Mouse (Mus musculus) erythroblast, embryonic 14.5 days (primary cell): Measurements from ENCODE around the gene Arhgap25. TPM values are rescaled to one million over a fixed set of nuclear protein-coding genes. Genes with fewer than 3 reads are reported as not detected.

Source experiments
- H3K27me3 ChIP-seq: 2 replicates; pipeline ENCODE4 v1.6.1; 2012; ENCODE audit warnings: inconsistent platforms; ENCODE audit not compliant: control insufficient read depth
- H3K36me3 ChIP-seq: 2 replicates; pipeline ENCODE4 v1.6.1; 2012; ENCODE audit warnings: mild to moderate bottlenecking, inconsistent platforms; ENCODE audit not compliant: control insufficient read depth
- H3K4me1 ChIP-seq: 2 replicates; pipeline ENCODE4 v1.6.1; 2012; ENCODE audit warnings: inconsistent platforms; ENCODE audit not compliant: control insufficient read depth
- H3K4me3 ChIP-seq: replicated peaks from 2 replicates; pipeline ENCODE3; 2012; ENCODE audit warnings: moderate library complexity, mild to moderate bottlenecking, inconsistent platforms
- H3K9me3 ChIP-seq: 2 replicates; pipeline ENCODE4 v1.6.1; 2012; ENCODE audit warnings: low read length, inconsistent platforms, mixed read lengths; ENCODE audit not compliant: control insufficient read depth
- GATA1 ChIP-seq: IDR thresholded peaks from 2 replicates; pipeline ENCODE4 v1.6.1; 2012; ENCODE audit warnings: low read length, inconsistent platforms, mixed read lengths
- TAL1 ChIP-seq: IDR thresholded peaks from 3 replicates; pipeline ENCODE4 v1.6.1; 2012; ENCODE audit warnings: low read length, inconsistent platforms, mixed read lengths
- polyA plus RNA-seq: library from polyadenylated mRNA; stranded (reverse); fragments of >175 nt; gene quantifications from 2 replicates; pipeline ENCODE4 v1.2.3, GENCODE M21; 2012

Gene Arhgap25
- polyA plus RNA-seq, 1 experiment: not detected

DNA sequence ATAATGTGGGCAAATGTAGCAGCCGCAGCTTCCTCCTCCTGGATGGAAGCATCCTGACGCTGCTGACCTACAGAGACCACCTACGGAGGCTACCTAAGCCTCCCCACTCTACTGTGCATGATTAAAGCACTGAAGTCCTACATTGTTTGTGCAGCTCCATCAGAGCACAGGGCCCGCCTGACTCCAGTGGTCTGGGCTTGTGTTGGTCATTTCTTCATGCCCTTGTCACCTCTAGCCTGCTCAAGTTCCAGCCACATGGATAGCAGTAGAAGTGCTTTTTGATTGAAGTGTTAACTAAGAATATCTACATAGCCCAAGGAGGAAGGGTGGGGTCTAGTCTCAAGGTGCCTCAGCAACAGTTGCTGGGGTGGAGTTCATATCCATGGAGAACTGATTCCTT lies 31.3 kb upstream of the Arhgap25 start:
- Histone ChIP-seq H3K9me3 (no peaks in the 10 kb centered on the region), H3K36me3 (no peaks in the 10 kb centered on the region), H3K4me1 (no peaks in the 10 kb centered on the region), H3K4me3 (no peak overlapping the region), H3K27me3 (peaks cover 35% of the 10 kb centered on the region)
- TF ChIP-seq TAL1 (no peak), GATA1 (no peak)

GRCm38 (mm10) chr6:87553724-87554123 lies 20.7 kb upstream of the Arhgap25 start:
- no peak for TF ChIP-seq TAL1
- no peak for TF ChIP-seq GATA1
- no peaks in the 10 kb centered on the region; the same call in 1 of the 2 replicates for H3K4me1 ChIP-seq
- H3K36me3 ChIP-seq: no peaks in the 10 kb centered on the region
- H3K27me3 ChIP-seq: peaks cover 6% of the 10 kb centered on the region
- H3K9me3 ChIP-seq: no peaks in the 10 kb centered on the region
- no peak overlapping the region for H3K4me3 ChIP-seq

GRCm38 (mm10) chr6:87552054-87552807 lies 19.2 kb upstream of the Arhgap25 start:
- no peak for TF ChIP-seq TAL1
- TF ChIP-seq GATA1: no peak
- Histone ChIP-seq H3K36me3 (no peaks in the 10 kb centered on the region), H3K27me3 (peaks cover 6% of the 10 kb centered on the region), H3K9me3 (no peaks in the 10 kb centered on the region), H3K4me3 (no peak overlapping the region), H3K4me1 (no peaks in the 10 kb centered on the region; the same call in 1 of the 2 replicates)

- TF ChIP-seq TAL1 (no peak), GATA1 (no peak)
- H3K27me3 ChIP-seq: peaks cover 34% of the 10 kb centered on the region
- no peak overlapping the region for H3K4me3 ChIP-seq
Observed at GRCm38 (mm10) chr6:87547836-87548235, 14.8 kb upstream of the Arhgap25 start.

DNA sequence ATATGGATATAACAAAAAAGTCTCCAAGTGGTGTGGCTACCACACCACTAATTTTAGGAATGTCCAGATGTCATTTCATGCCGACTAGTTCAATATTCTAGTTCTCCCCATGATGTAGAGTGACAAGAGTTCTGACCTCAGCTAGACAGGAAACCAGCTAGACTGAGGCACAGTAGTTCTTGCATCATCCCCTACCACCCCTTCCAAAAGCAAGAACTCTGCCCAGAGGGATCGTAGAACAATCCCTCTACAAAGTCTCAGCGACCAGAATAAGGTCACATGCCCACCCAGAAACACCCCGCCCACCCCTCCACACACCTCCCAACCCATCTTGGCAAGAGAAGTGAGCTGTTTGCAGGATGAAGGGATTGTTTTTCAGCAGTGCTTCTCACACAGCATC lies 14.4 kb upstream of the Arhgap25 start:
- peaks cover 37% of the 10 kb centered on the region for H3K27me3 ChIP-seq
- no peaks in the 10 kb centered on the region for H3K36me3 ChIP-seq
- peaks cover 4% of the 10 kb centered on the region for H3K4me1 ChIP-seq
- no peak for TF ChIP-seq GATA1
- no peak for TF ChIP-seq TAL1
- H3K4me3 ChIP-seq: no peak overlapping the region
- H3K9me3 ChIP-seq: peaks cover 6% of the 10 kb centered on the region

More at GRCm38 (mm10) chr6:87547836-87548235, 14.8 kb upstream of the Arhgap25 start:
- Histone ChIP-seq H3K9me3 (peaks cover 6% of the 10 kb centered on the region), H3K36me3 (no peaks in the 10 kb centered on the region), H3K4me1 (peaks cover 1% of the 10 kb centered on the region)

DNA sequence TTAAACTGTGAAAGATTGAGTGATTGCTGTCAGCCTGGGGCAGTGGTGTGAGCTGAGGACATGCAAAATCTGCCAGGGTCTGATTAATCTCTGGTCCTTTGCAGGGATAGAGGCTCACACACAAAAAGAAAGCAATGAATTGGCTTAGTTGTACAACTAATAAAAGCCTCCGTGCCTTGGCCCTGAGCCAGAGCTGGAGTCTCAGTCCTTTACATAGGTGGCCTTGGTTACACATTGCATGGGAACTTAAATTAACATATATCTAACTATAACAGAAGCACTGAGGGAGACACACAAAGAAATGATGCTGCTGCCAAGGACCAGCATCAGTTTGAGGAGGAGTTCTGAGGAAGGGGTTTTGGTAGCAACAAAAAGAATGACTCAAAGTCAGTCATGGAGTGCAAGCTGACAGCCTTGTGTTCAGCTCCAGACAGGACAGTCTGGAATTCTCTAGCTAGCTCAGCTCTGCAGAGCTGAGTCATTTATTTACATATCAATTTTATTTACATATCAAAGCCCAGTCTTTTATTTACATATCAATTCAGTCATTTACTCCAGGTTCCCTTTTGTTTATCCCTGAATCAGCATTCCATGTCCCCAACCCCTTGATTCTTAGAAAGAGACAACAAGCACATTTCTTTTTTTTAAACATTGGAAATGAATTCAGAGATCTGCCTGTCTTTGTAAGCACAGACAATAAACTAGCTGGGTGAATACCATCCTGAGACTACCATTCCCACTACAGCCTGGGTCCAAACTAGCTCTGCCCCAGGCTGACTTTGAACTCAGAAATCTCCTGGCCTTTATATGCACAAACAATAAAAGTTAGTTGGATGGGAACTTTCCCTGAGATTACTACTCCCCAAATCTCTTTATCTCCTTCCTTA lies 12.5 kb upstream of the Arhgap25 start:
- Histone ChIP-seq H3K27me3 (peaks cover 48% of the 10 kb centered on the region), H3K36me3 (no peaks in the 10 kb centered on the region), H3K4me1 (peaks cover 16% of the 10 kb centered on the region), H3K4me3 (no peak overlapping the region), H3K9me3 (peaks cover 6% of the 10 kb centered on the region)
- no peak for TF ChIP-seq TAL1

DNA sequence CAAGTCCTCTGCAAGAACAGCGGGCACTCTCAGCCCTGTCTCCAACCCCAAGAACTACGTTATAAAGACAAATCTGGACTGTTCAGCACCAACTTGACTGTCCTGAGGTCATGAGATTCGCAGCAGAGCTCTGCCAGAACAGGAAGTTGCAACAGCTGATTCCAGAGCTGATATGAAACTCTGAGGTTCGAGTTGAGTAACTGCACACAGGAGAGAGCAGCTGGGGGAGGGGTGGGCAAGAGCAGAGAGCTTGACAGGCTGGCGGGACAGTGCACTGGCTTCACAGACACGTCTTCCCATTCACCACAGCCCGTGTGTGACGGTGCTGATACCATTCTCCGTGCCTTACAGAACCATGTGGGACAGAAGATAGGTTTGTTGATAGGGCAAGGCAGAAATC lies 9.0 kb upstream of the Arhgap25 start:
- peaks cover 6% of the 10 kb centered on the region for H3K9me3 ChIP-seq
- TF ChIP-seq GATA1 (no peak), TAL1 (no peak; the same call in 2 of the 3 replicates)
- no peak overlapping the region for H3K4me3 ChIP-seq
- peaks cover 16% of the 10 kb centered on the region for H3K4me1 ChIP-seq
- no peaks in the 10 kb centered on the region for H3K36me3 ChIP-seq
- H3K27me3 ChIP-seq: peaks cover 78% of the 10 kb centered on the region

DNA sequence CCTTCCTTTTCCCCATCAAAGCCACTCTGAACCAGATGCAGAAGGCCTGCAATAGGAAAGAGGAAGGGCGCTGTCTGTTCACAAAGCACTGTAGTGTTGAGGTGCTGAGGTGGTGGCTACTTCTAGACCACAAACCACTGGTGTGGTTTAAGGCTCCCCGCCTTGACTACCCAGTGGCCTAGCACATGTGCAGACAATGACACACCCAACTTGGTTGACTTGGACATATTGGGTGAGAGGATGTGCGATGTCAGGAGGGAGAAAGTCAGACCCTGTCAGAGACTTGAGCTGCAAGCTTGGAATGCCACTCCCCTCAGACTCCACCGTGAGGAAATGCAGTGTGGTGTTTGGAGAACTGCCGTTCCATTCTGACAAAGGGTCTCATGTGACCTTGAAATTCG lies 8.1 kb upstream of the Arhgap25 start:
- no peak overlapping the region for H3K4me3 ChIP-seq
- TF ChIP-seq TAL1 (no peak), GATA1 (no peak)
- peaks cover 16% of the 10 kb centered on the region for H3K4me1 ChIP-seq
- H3K27me3 ChIP-seq: peaks cover 84% of the 10 kb centered on the region
- no peaks in the 10 kb centered on the region for H3K36me3 ChIP-seq
- H3K9me3 ChIP-seq: peaks cover under 1% of the 10 kb centered on the region

DNA sequence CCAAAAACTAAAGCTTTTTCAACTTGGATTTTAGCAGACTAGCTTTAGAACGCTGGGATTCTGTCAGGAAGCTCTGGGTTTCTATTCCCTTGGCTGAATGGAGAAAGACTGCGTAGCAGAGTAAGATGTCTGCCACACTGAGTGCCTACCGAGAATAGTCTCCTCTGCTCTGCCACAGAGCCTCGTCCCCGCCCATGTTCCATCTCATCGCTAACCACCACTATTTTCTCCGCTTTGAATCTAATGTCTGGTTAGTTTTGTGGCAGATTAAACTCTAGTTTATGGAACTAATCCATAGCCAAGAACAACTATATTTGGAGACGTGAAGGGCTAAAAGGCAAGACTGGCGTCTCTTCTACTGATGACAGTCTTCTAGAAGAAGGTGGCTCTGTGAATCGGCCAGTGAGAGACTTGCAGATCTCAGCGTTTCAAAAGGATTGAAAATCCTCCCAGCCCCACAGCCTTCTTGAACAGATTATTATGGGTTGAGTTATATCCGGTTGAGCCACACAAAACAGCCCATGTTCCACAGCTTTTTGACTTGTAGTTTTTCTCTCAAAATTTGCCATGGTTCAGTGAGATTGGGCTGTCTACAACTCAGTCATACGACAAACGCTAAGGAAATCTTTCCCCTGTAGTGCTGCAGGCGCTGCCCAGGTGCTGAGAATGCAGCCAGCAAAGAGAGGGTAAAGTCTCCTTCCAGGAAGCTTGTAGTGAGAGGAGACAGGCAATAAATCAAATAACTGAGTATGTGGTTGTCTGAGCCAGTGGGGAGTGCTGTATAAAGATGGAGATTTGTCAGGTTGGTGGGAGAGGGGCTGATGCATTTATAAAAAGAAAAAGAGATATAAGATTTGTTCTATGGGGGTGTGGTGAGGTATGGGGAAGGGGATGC lies 5.6 kb upstream of the Arhgap25 start:
- H3K27me3 ChIP-seq: peaks cover 80% of the 10 kb centered on the region
- no peak overlapping the region for H3K4me3 ChIP-seq
- no peaks in the 10 kb centered on the region for H3K9me3 ChIP-seq
- no peaks in the 10 kb centered on the region for H3K36me3 ChIP-seq
- peaks cover 23% of the 10 kb centered on the region for H3K4me1 ChIP-seq
- TF ChIP-seq TAL1: no peak
- TF ChIP-seq GATA1: no peak
